Mouse (Mus musculus) lung, embryonic 14.5 days (tissue): Measurements from ENCODE around the gene Utp11. TPM values are rescaled to one million over a fixed set of nuclear protein-coding genes. Genes with fewer than 3 reads are reported as not detected.

Experiments
- ATAC-seq: fragments of 200-750 bp; cut with Nextera tagmentation; 2 replicates; pipeline ENCODE4 v1.8.0; 2017; ENCODE audit warnings: mild to moderate bottlenecking, moderate TSS enrichment, moderate library complexity; ENCODE audit not compliant: insufficient read depth
- DNase-seq: peaks from one replicate; pipeline ENCODE4 v3.0.0-alpha.2; 2015
- H3K27ac ChIP-seq: fragments of 300-500 bp; sonication (generic); 2 replicates; pipeline ENCODE4 v1.5.1; 2014; ENCODE audit warnings: low read depth, mild to moderate bottlenecking, moderate library complexity
- H3K27me3 ChIP-seq: fragments of 300-500 bp; sonication (generic); 2 replicates; pipeline ENCODE4 v1.6.1; 2014; ENCODE audit warnings: low read length, control low read depth; ENCODE audit not compliant: insufficient read depth
- H3K36me3 ChIP-seq: fragments of 300-500 bp; sonication (generic); 2 replicates; pipeline ENCODE4 v1.6.1; 2014; ENCODE audit warnings: control low read depth; ENCODE audit not compliant: insufficient read depth
- H3K4me1 ChIP-seq: fragments of 300-500 bp; sonication (generic); 2 replicates; pipeline ENCODE4 v1.6.1; 2014; ENCODE audit warnings: antibody characterized with exemption, control low read depth; ENCODE audit not compliant: insufficient read depth
- H3K4me2 ChIP-seq: fragments of 300-500 bp; sonication (generic); 2 replicates; pipeline ENCODE4 v1.6.1; 2014; ENCODE audit warnings: mild to moderate bottlenecking
- H3K4me3 ChIP-seq: fragments of 300-500 bp; sonication (generic); 2 replicates; pipeline ENCODE4 v1.5.1; 2014; ENCODE audit warnings: low read depth, low read length
- H3K9ac ChIP-seq: fragments of 300-500 bp; sonication (generic); 2 replicates; pipeline ENCODE4 v1.6.1; 2014
- H3K9me3 ChIP-seq: fragments of 300-500 bp; sonication (generic); 2 replicates; pipeline ENCODE4 v1.6.1; 2016; ENCODE audit warnings: low read depth, low read length, control low read depth
- CTCF ChIP-seq: IDR thresholded peaks from 2 replicates; pipeline ENCODE4 v1.5.1; 2016; ENCODE audit warnings: antibody characterized with exemption, low read depth
- WGBS: fragments of 180-500 bp; shearing (Covaris S2); extraction: QIAGEN DNeasy Blood & Tissue Kit; methylation state at CpG from one replicate; pipeline ENCODE4 v1.1.7; 2014; 5-methylcytosine and 5-hydroxymethylcytosine counted together
- microRNA counts: library from miRNA; unstranded; fragments of <30 nt; microRNA quantifications from one replicate; lab custom pipeline; 2016
- microRNA-seq: library from miRNA; unstranded; fragments of <30 nt; microRNA quantifications from one replicate; pipeline ENCODE4, GENCODE M21; 2016; ENCODE audit warnings: borderline number of aligned reads
- polyA plus RNA-seq: library from polyadenylated mRNA; unstranded; fragments of >200 nt; fragmentation: Nextera tagmentation; extraction: Ambion mirVana; gene quantifications from 2 replicates; pipeline ENCODE4 v1.2.1, GENCODE M21; 2014

Gene Utp11
- polyA plus RNA-seq, 1 experiment from 2014 or later = 59.0 TPM

DNA sequence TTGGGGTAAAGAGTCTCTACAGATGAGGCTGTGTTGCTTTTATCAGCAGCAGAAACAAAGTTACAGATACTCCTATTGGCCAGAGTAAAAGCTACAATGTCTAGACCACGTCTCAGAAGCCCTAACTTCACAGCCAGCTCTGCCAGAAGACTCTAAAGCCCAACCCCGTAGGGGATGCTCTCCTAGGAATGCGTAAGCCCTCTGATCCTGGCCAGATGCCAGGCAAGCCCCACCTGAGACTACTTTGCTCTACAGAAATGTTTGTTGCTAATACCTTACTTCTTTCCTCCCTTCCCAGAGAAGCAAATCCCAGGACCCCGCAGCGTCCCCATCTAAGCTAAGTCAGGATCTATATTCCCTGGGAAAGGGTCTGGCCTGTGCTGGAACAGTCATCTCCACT is 45.5 kb downstream of the Utp11 start:
- DNase-seq (peak; percentile 18), ATAC-seq (no peak)
- H3K36me3 ChIP-seq = no peaks in the 10 kb centered on the region
- WGBS = 33% methylated on average over 5 of the region's 5 CpGs
- H3K27ac ChIP-seq = no peak overlapping the region
- H3K4me1 ChIP-seq = 0 out of 2 replicates have a peak, but pooled peaks cover 4% of the 10 kb centered on the region
- H3K27me3 ChIP-seq = peaks cover 6% of the 10 kb centered on the region; the same call in 1 of the 2 replicates
- no peak for TF ChIP-seq CTCF
- H3K9me3 ChIP-seq = no peaks in the 10 kb centered on the region
- no peak overlapping the region for H3K4me2 ChIP-seq
- H3K4me3 ChIP-seq = no peak overlapping the region
- H3K9ac ChIP-seq = no peak overlapping the region

DNA sequence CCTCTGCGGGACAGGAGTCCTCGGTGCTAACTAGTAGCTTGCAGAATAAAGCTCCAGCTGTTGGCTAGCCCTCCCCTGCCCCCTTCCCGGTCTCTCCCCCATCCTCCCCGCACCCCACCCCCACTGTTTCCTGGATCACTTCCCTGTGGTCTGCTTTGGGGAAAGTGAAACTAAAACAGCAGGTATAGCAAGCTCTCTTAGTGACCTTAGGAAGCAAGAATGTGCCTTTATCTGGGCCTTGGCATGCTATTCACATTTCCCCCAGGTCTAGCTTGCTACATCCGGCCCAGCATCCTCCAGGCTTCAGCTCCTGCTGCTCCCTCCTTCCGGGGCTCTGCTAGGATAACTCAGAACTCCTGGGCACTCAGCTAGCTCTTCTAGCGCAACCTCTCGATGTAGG is 46.8 kb downstream of the Utp11 start:
- Histone ChIP-seq H3K4me1 (0 out of 2 replicates have a peak, but pooled peaks cover 4% of the 10 kb centered on the region), H3K4me3 (0 out of 2 replicates have a peak overlapping the region, but pooled peaks have one; percentile 1), H3K9ac (no peak overlapping the region), H3K27ac (no peak overlapping the region), H3K36me3 (no peaks in the 10 kb centered on the region), H3K9me3 (no peaks in the 10 kb centered on the region), H3K27me3 (no peaks in the 10 kb centered on the region), H3K4me2 (peak overlapping the region; percentile 46)
- no peak for TF ChIP-seq CTCF
- peak; percentile 70 for ATAC-seq
- WGBS = 13% methylated on average over 8 of the region's 8 CpGs
- peak; percentile 57 for DNase-seq

DNA sequence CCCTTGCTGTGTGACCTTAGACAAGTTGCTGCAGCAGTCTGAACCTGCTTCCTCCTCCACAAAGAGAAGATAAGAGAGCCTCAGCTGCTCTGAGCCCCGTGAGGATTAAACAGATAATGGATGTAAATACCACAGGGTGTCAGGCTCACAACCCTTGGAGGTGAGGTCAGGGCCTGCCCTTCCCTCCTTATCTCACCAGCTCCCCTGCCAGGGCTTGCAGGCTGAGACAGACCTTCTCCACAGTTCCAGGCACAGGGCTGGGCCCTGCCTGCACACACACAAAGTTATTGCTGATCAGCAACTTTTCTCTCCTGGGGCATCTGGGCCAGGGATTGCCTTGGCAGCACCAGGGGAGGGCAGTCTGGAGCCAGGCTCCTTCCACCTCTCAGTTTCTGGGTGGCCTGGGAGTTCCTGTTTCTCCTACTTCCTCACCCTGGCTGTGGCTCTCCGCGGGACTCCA is 48.4 kb downstream of the Utp11 start:
- H3K4me3 ChIP-seq = no peak overlapping the region
- no peak for TF ChIP-seq CTCF
- H3K4me1 ChIP-seq = 0 out of 2 replicates have a peak, but pooled peaks cover 4% of the 10 kb centered on the region
- ATAC-seq = no peak
- H3K36me3 ChIP-seq = no peaks in the 10 kb centered on the region
- 10% methylated on average over 3 of the region's 3 CpGs for WGBS
- H3K9ac ChIP-seq = no peak overlapping the region
- H3K27me3 ChIP-seq = peaks cover 9% of the 10 kb centered on the region; the same call in 1 of the 2 replicates
- H3K9me3 ChIP-seq = no peaks in the 10 kb centered on the region
- no peak overlapping the region for H3K4me2 ChIP-seq
- peak; percentile 19 for DNase-seq
- no peak overlapping the region for H3K27ac ChIP-seq

DNA sequence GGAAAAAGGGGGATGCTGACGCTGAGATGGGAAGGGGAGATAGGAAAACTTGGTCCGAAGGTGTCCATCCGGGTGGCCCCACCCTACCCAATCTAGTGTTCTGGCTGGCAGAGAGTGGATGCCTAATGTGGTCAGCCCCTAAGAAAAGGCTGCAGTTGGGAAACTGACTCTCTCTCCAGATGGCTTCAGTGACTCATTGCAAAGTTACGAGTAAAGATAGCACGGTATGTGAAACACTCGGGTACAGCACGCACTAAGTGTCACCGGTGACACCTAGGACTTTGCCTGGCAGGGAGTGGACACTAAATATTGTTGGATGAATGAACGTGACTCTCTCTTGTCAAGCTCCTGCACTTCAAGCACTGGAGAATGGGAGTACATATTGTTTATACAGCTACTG is 49.5 kb downstream of the Utp11 start:
- Histone ChIP-seq H3K36me3 (no peaks in the 10 kb centered on the region), H3K4me2 (no peak overlapping the region), H3K9ac (no peak overlapping the region), H3K27ac (no peak overlapping the region), H3K4me3 (no peak overlapping the region), H3K4me1 (0 out of 2 replicates have a peak, but pooled peaks cover 4% of the 10 kb centered on the region), H3K9me3 (no peaks in the 10 kb centered on the region), H3K27me3 (peaks cover 19% of the 10 kb centered on the region)
- no peak for TF ChIP-seq CTCF
- 80% methylated on average over 9 of the region's 9 CpGs for WGBS
- ATAC-seq (no peak), DNase-seq (no peak)

DNA sequence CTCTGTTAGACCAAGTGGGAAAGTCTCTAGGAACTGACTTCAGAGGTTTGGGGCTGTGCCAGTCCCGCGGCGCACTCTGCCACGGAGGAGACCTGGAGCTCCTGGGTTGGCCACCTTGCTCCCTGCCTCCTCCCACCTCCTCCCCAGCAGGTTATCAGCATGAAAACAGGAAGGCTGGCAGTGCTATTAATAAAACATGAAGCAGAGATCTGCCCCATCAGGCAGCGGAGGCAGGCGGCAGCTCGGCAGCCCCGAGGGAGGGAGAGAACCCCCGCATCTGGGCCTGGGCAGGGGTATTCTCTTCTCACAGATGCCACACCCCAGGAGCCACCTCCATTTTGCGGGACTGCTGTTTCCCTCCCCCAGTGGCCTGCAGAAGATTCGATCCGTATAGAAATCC is 53.7 kb downstream of the Utp11 start:
- WGBS = 19% methylated on average over 12 of the region's 12 CpGs
- Histone ChIP-seq H3K27ac (no peak overlapping the region), H3K9me3 (no peaks in the 10 kb centered on the region), H3K9ac (no peak overlapping the region), H3K4me2 (no peak overlapping the region), H3K4me1 (no peaks in the 10 kb centered on the region), H3K27me3 (peaks cover 20% of the 10 kb centered on the region), H3K36me3 (no peaks in the 10 kb centered on the region), H3K4me3 (no peak overlapping the region)
- no peak for TF ChIP-seq CTCF
- ATAC-seq = no peak
- DNase-seq = no peak

DNA sequence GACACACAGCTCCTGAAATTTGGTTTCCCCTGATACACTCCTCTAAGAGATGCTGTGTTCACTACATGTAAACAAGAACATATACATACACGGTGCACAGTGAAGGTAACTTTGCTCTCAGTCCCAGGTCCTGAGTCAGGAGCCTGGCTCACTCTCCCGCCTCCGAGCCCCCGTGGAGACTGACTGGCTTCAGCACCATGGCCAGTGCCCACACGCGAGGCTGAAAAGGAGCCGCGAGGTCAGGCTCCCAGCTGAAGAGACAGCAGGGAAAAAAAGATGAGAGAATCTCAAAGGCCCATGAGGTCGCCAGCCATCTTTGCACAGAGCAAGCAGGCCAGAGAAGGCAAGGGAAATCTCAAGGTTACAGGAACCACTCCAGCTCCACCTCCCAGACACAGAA is 60.1 kb downstream of the Utp11 start:
- TF ChIP-seq CTCF = no peak
- Histone ChIP-seq H3K27me3 (no peaks in the 10 kb centered on the region), H3K9ac (no peak overlapping the region), H3K4me1 (no peaks in the 10 kb centered on the region), H3K36me3 (no peaks in the 10 kb centered on the region), H3K9me3 (no peaks in the 10 kb centered on the region), H3K4me2 (no peak overlapping the region), H3K4me3 (no peak overlapping the region), H3K27ac (no peak overlapping the region)
- DNase-seq (peak; percentile 87), ATAC-seq (no peak)
- 4% methylated on average over 9 of the region's 9 CpGs for WGBS

DNA sequence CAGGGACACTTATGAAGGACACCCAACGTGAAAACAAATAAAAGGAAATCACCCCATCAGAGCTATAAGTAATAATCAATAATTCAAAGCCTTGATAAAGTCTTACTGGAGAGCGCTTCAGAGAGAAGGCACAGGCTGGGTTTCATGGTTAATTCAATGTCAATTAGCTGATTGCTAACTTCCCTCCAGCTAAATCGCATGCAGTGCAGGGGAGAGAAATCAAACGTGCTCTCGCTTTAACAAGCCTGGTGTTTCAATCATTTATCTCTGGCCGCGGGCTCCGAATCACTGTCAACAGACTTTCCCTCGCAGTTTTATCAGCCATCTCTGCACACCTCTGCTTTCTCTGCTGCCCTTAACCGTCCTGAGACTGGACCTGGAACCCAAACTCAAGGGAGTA is 60.5 kb downstream of the Utp11 start:
- ATAC-seq (no peak), DNase-seq (no peak)
- no peaks in the 10 kb centered on the region for H3K4me1 ChIP-seq
- no peaks in the 10 kb centered on the region for H3K36me3 ChIP-seq
- no peak overlapping the region for H3K4me2 ChIP-seq
- no peak overlapping the region for H3K27ac ChIP-seq
- no peak for TF ChIP-seq CTCF
- H3K9ac ChIP-seq = no peak overlapping the region
- H3K9me3 ChIP-seq = no peaks in the 10 kb centered on the region
- no peak overlapping the region for H3K4me3 ChIP-seq
- 65% methylated on average over 10 of the region's 10 CpGs for WGBS
- no peaks in the 10 kb centered on the region for H3K27me3 ChIP-seq

DNA sequence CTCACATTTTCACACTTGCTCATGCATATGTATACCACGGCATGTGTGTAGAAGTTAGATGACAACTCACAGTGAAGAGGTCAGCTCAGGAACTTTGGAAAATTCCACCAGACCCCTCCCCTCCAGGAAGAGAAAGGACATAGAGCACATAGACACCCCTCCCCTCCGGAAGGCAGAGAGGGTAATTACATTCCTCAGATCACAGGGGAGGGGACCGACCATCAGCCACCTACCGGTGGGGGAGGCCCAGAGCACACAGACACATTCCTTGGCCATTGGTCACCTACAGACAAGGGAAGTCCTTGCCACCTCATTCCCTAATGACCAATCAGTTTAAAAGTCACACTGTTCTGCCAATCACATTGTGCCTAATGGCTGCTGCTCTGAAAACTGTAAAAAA is 61.9 kb downstream of the Utp11 start:
- no peak for TF ChIP-seq CTCF
- ATAC-seq = no peak

More for the DNA sequence above, 61.9 kb downstream of the Utp11 start:
- DNase-seq = no peak
- Histone ChIP-seq H3K27me3 (no peaks in the 10 kb centered on the region), H3K36me3 (no peaks in the 10 kb centered on the region), H3K9ac (no peak overlapping the region), H3K27ac (no peak overlapping the region), H3K9me3 (no peaks in the 10 kb centered on the region), H3K4me1 (no peaks in the 10 kb centered on the region), H3K4me2 (no peak overlapping the region), H3K4me3 (no peak overlapping the region)
- WGBS = 51% methylated on average over 4 of the region's 4 CpGs

MicroRNAs within 50 kb of the gene (microRNA counts, 519-probe panel; counts per million panel counts)
- microRNA mmu-miR-697 (lab: Ali Mortazavi, UCI) = 30.5 counts per million

Small RNA genes within 50 kb of the gene (microRNA-seq; reads per million reads assigned to microRNA genes)
- not detected for gene Gm24721
- not detected for gene Mir697

Other genes with a start within 250 kb of the Utp11 start
- gene 3100002H09Rik, start 82.8 kb downstream of the Utp11 start, polyA plus RNA-seq = not detected in 2 replicates
- gene Pou3f1, start 36.8 kb downstream of the Utp11 start, polyA plus RNA-seq = 0.11 and 0.41 TPM in 2 replicates
- gene Fhl3, start 7.1 kb upstream of the Utp11 start, polyA plus RNA-seq = 12.8 and 13.1 TPM in 2 replicates
- gene Sf3a3, start 21.2 kb upstream of the Utp11 start, polyA plus RNA-seq = 164 and 166 TPM in 2 replicates
- 25.5 and 34.0 TPM in 2 replicates for gene Inpp5b, start 48.2 kb upstream of the Utp11 start, polyA plus RNA-seq
- gene Mtf1, start 108.5 kb upstream of the Utp11 start, polyA plus RNA-seq = 14.1 and 14.2 TPM in 2 replicates
- gene Yrdc, start 157.1 kb upstream of the Utp11 start, polyA plus RNA-seq = 42.4 and 44.7 TPM in 2 replicates
- gene 1110065P20Rik, start 157.6 kb upstream of the Utp11 start, polyA plus RNA-seq = 60.0 and 62.7 TPM in 2 replicates
- 0.61 and 0.82 TPM in 2 replicates for gene Maneal, start 168.6 kb upstream of the Utp11 start, polyA plus RNA-seq
- 0.04 TPM in 1 of 2 replicates, not detected in the other for gene Epha10, start 187.3 kb upstream of the Utp11 start, polyA plus RNA-seq
- 3.6 and 3.9 TPM in 2 replicates for gene 9930104L06Rik, start 243.4 kb upstream of the Utp11 start, polyA plus RNA-seq
- 157 and 169 TPM in 2 replicates for gene Cdca8, start 245.7 kb upstream of the Utp11 start, polyA plus RNA-seq